In genomic region chr6:3531445-3531844, GRCm38 (mm10) we compare ENCODE assay signal across 28 mouse cellular contexts. TPM values are rescaled to one million over a fixed set of nuclear protein-coding genes. Genes with fewer than 3 reads are reported as not detected.
A peak's percentile ranks its signal among the peaks of the same experiment; 100 is the strongest.
DNase-seq lines count a peak whose midpoint lies in the region; ATAC-seq and TF ChIP-seq lines count a peak whose summit lies in the region.
"Had no signal": no experiment of that assay in that cellular context is flagged by ENCODE, and none has a peak within 500 bp of the region (broad histone marks: within the 10 kb centered on the region; RNA-seq: fewer than 3 reads in every experiment).

No protein-coding gene starts in this region.

- no peak overlapping the region for H3K4me2 ChIP-seq in hindbrain, embryonic 14.5 days (replicated peaks)
- H3K4me2 ChIP-seq: heart, embryonic 11.5 days; limb, embryonic 13.5 days; liver, embryonic 11.5 days; lung, embryonic 15.5 days; neural tube, embryonic 15.5 days had no signal

- no peaks in the 10 kb centered on the region for H3K27me3 ChIP-seq in hindbrain, embryonic 10.5 days (ENCODE audit: insufficient read depth, poor library complexity, severe bottlenecking)
- H3K27me3 ChIP-seq in hindbrain, embryonic 14.5 days (ENCODE audit: control insufficient read depth, insufficient read depth, low read length): no peaks in the 10 kb centered on the region
- H3K27me3 ChIP-seq: limb, embryonic 13.5 days; lung, embryonic 15.5 days; neural tube, embryonic 15.5 days had no signal

- H3K9ac ChIP-seq in hindbrain, embryonic 14.5 days: no peak overlapping the region
- H3K9ac ChIP-seq: limb, embryonic 13.5 days; lung, embryonic 15.5 days; neural tube, embryonic 15.5 days had no signal

- TF ChIP-seq CTCF in brain, embryonic 14.5 days (IDR thresholded peaks at IDR 0.05; ENCODE audit: borderline replicate concordance, extremely low read depth, insufficient read depth, insufficient read length): no peak

- H3K4me3 ChIP-seq in hindbrain, embryonic 10.5 days: no peak overlapping the region
- no peak overlapping the region for H3K4me3 ChIP-seq in hindbrain, embryonic 14.5 days (replicated peaks; ENCODE audit: low read length)
- H3K4me3 ChIP-seq: layer of hippocampus, adult 2 months; limb, embryonic 13.5 days; lung, embryonic 15.5 days; neural tube, embryonic 15.5 days had no signal

- H3K36me3 ChIP-seq in hindbrain, embryonic 10.5 days: peaks cover 10% of the 10 kb centered on the region
- H3K36me3 ChIP-seq in hindbrain, embryonic 14.5 days (replicated peaks; ENCODE audit: control insufficient read depth, insufficient read depth): peaks cover 5% of the 10 kb centered on the region
- H3K36me3 ChIP-seq: lung, embryonic 15.5 days had no signal

- no peaks in the 10 kb centered on the region for H3K9me3 ChIP-seq in hindbrain, embryonic 10.5 days
- no peaks in the 10 kb centered on the region for H3K9me3 ChIP-seq in hindbrain, embryonic 14.5 days (ENCODE audit: control insufficient read depth, low read length)
- H3K9me3 ChIP-seq: limb, embryonic 13.5 days; lung, embryonic 15.5 days; neural tube, embryonic 15.5 days had no signal

- WGBS in hindbrain, embryonic 10.5 days: 29% methylated on average over 5 of the region's 5 CpGs
- 13% methylated on average over 5 of the region's 5 CpGs for WGBS in hindbrain, embryonic 14.5 days

- H3K4me1 ChIP-seq in hindbrain, embryonic 10.5 days (replicated peaks): peaks cover 7% of the 10 kb centered on the region
- no peaks in the 10 kb centered on the region for H3K4me1 ChIP-seq in hindbrain, embryonic 14.5 days (replicated peaks; ENCODE audit: control insufficient read depth, insufficient read depth, low read length)
- H3K4me1 ChIP-seq: limb, embryonic 13.5 days; lung, embryonic 15.5 days; neural tube, embryonic 15.5 days had no signal

- DNase-seq in hindbrain, embryonic 10.5 days (ENCODE audit: low spot score): peak; percentile 15
- no peak for DNase-seq in hindbrain, embryonic 14.5 days (ENCODE audit: low spot score)
- DNase-seq in brain, embryonic 14.5 days (ENCODE audit: low read depth): peak; percentile 66
- DNase-seq in embryo, embryonic 10 days (ENCODE audit: low spot score): peak; percentile 49
- peak; percentile 4 for DNase-seq in mesoderm, embryonic 11.5 days (ENCODE audit: low read depth, low spot score)
- DNase-seq in gastrocnemius, adult 18-20 months (ENCODE audit: low spot score): no peak
- no peak for DNase-seq in right cerebral cortex, adult 18-20 months
- DNase-seq: adrenal gland, adult 2 months; adrenal gland, postnatal 36 days; B cell, adult 2 months; cerebellum, adult 8-10 months; cerebellum, postnatal 25 days; gastrocnemius, postnatal 25 days; heart, adult 18-20 months; heart, postnatal 36 days; kidney, adult 11 months; kidney, postnatal 36 days; retina, postnatal 1 day; right cerebral cortex, postnatal 25 days; spleen, adult 18-20 months; thymus, postnatal 14 days had no signal

- TF ChIP-seq POLR2A in brain, embryonic 14.5 days (IDR thresholded peaks at IDR 0.05; ENCODE audit: borderline replicate concordance, extremely low read depth, insufficient read depth, insufficient read length, poor library complexity, severe bottlenecking): no peak

- no peak for ATAC-seq in hindbrain, embryonic 14.5 days (ENCODE audit: low FRiP score)
- no peak for ATAC-seq in megakaryocyte, adult 5-6 weeks (ENCODE audit: poor library complexity, severe bottlenecking)

- 0 out of 2 replicates have a peak overlapping the region, but pooled peaks have one; percentile 12 for H3K27ac ChIP-seq in hindbrain, embryonic 10.5 days
- H3K27ac ChIP-seq in hindbrain, embryonic 14.5 days: no peak overlapping the region
- H3K27ac ChIP-seq: layer of hippocampus, adult 2 months; limb, embryonic 13.5 days; lung, embryonic 15.5 days; neural tube, embryonic 15.5 days had no signal

RNA-seq across cellular contexts. Expression of gene Vps50, which starts 33.3 kb away (rescaled TPM):
- polyA plus RNA-seq in hindbrain, embryonic 10.5 days (2016; fragmentation: Nextera tagmentation; extraction: Ambion mirVana): 36.1 and 37.0 TPM in 2 replicates
- polyA plus RNA-seq in hindbrain, embryonic 14.5 days (2014; fragmentation: Nextera tagmentation; extraction: Ambion mirVana): 55.8 and 60.8 TPM in 2 replicates
- 21.1 and 24.7 TPM in 2 replicates for polyA plus RNA-seq in brain, embryonic 14.5 days (2012; rRNA removed)
- total RNA-seq in megakaryocyte, adult 5-6 weeks (2015): 28.9 and 38.0 TPM in 2 replicates
- total RNA-seq in megakaryocyte, adult 5-6 weeks (2017): 39.2 and 48.5 TPM in 2 replicates
- 10 to 100 TPM; 19.5 to 20.8 TPM for total RNA-seq in gastrocnemius, adult 18-20 months (2021)

RNA-seq across cellular contexts. Expression of gene Hepacam2, which starts 33.3 kb away (rescaled TPM):
- 0.37 and 1.5 TPM in 2 replicates for polyA plus RNA-seq in hindbrain, embryonic 10.5 days (2016; fragmentation: Nextera tagmentation; extraction: Ambion mirVana)
- polyA plus RNA-seq in hindbrain, embryonic 14.5 days (2014; fragmentation: Nextera tagmentation; extraction: Ambion mirVana): 1.4 and 2.2 TPM in 2 replicates
- 2.2 and 2.5 TPM in 2 replicates for polyA plus RNA-seq in brain, embryonic 14.5 days (2012; rRNA removed)
- total RNA-seq in megakaryocyte, adult 5-6 weeks (2015): 0.07 and 0.22 TPM in 2 replicates
- total RNA-seq in megakaryocyte, adult 5-6 weeks (2017): 0.18 and 0.98 TPM in 2 replicates
- under 1 TPM in 1 of 2 experiments, not detected in 1; 0.21 TPM for total RNA-seq in gastrocnemius, adult 18-20 months (2021)
- total RNA-seq: gastrocnemius, postnatal 25 days had no signal

Comparison
In these comparisons a context has a peak if more than half of its experiments do, and no peak if none do; other contexts are left out.
1. DNase-seq: peak in hindbrain, embryonic 10.5 days (single experiment), brain, embryonic 14.5 days (single experiment), embryo, embryonic 10 days (single experiment) and mesoderm, embryonic 11.5 days (single experiment); none in hindbrain, embryonic 14.5 days (single experiment), gastrocnemius, adult 18-20 months (single experiment) and right cerebral cortex, adult 18-20 months (single experiment).